Comparison of ENCODE assay signal across 31 mouse cellular contexts in the genomic region with DNA sequence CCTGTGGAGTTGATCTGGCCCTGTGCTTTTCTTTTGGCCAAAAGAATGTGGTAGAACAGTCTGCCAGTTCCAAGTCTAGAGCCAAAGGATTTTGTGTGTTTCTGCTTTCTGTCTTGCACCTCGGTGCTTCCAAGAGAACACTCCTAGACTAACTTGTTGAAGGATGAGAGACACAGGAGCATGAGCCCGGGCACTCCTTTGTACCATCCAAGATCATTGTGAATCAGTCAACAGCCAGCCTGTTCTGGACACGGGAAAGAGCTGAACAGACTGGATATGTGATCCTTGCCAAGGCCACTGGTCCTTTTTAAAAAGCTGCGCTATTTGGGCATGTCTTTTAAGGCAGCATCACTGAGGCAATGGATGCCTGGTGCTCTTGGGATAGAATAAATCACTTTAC.
"Had no signal": no experiment of that assay in that cellular context is flagged by ENCODE, and none has a peak within 500 bp of the region (broad histone marks: within the 10 kb centered on the region; RNA-seq: fewer than 3 reads in every experiment).

No protein-coding gene starts in this region.

- H3K36me3 ChIP-seq: limb, embryonic 10.5 days; limb, embryonic 12.5 days; limb, embryonic 13.5 days; limb, embryonic 15.5 days; liver, embryonic 12.5 days; liver, embryonic 13.5 days; liver, embryonic 15.5 days; lung, embryonic 15.5 days; midbrain, embryonic 10.5 days; midbrain, embryonic 12.5 days; midbrain, embryonic 13.5 days; midbrain, embryonic 15.5 days had no signal

- H3K4me2 ChIP-seq: limb, embryonic 12.5 days; limb, embryonic 13.5 days; limb, embryonic 15.5 days; liver, embryonic 11.5 days; liver, embryonic 12.5 days; liver, embryonic 13.5 days; liver, embryonic 15.5 days; lung, embryonic 14.5 days; lung, embryonic 15.5 days; midbrain, embryonic 11.5 days; midbrain, embryonic 12.5 days; midbrain, embryonic 13.5 days; midbrain, embryonic 15.5 days had no signal

- ATAC-seq: liver, embryonic 12.5 days; liver, postnatal 0 days; lung, postnatal 0 days; midbrain, embryonic 13.5 days; midbrain, embryonic 15.5 days; midbrain, embryonic 16.5 days had no signal

- H3K9me3 ChIP-seq: limb, embryonic 10.5 days; limb, embryonic 12.5 days; limb, embryonic 13.5 days; limb, embryonic 15.5 days; liver, embryonic 12.5 days; liver, embryonic 13.5 days; liver, embryonic 15.5 days; lung, embryonic 15.5 days; midbrain, embryonic 10.5 days; midbrain, embryonic 12.5 days; midbrain, embryonic 13.5 days; midbrain, embryonic 15.5 days had no signal

- H3K27ac ChIP-seq: limb, embryonic 10.5 days; limb, embryonic 12.5 days; limb, embryonic 13.5 days; limb, embryonic 15.5 days; liver, embryonic 12.5 days; liver, embryonic 13.5 days; liver, embryonic 14.5 days; liver, embryonic 15.5 days; lung, embryonic 15.5 days; macrophage; midbrain, embryonic 10.5 days; midbrain, embryonic 12.5 days; midbrain, embryonic 13.5 days; midbrain, embryonic 15.5 days had no signal

- H3K4me1 ChIP-seq: limb, embryonic 10.5 days; limb, embryonic 12.5 days; limb, embryonic 15.5 days; liver, embryonic 12.5 days; liver, embryonic 13.5 days; liver, embryonic 15.5 days; lung, embryonic 15.5 days; midbrain, embryonic 10.5 days; midbrain, embryonic 12.5 days; midbrain, embryonic 13.5 days had no signal

- DNase-seq: left cerebral cortex, postnatal 4 days; liver; liver, embryonic 13.5 days; liver, postnatal 0 days; lung, adult 18-20 months; lung, adult 2 months; lung, embryonic 14.5 days; lung, postnatal 10 days; lung, postnatal 14 days; lung, postnatal 36 days; lung, postnatal 4 days; midbrain, embryonic 14.5 days had no signal

- H3K4me3 ChIP-seq: limb, embryonic 10.5 days; limb, embryonic 12.5 days; limb, embryonic 13.5 days; limb, embryonic 15.5 days; liver, embryonic 12.5 days; liver, embryonic 13.5 days; liver, embryonic 15.5 days; lung, embryonic 15.5 days; megakaryocyte, embryonic 14.5 days; midbrain, embryonic 10.5 days; midbrain, embryonic 12.5 days; midbrain, embryonic 13.5 days; midbrain, embryonic 15.5 days; myocyte had no signal

- H3K27me3 ChIP-seq: limb, embryonic 12.5 days; limb, embryonic 13.5 days; limb, embryonic 15.5 days; liver, embryonic 12.5 days; liver, embryonic 13.5 days; liver, embryonic 15.5 days; lung, embryonic 15.5 days; midbrain, embryonic 12.5 days; midbrain, embryonic 13.5 days; midbrain, embryonic 15.5 days had no signal

- H3K9ac ChIP-seq: limb, embryonic 12.5 days; limb, embryonic 13.5 days; limb, embryonic 15.5 days; liver, embryonic 12.5 days; liver, embryonic 13.5 days; liver, embryonic 14.5 days; liver, embryonic 15.5 days; liver, postnatal 0 days; lung, embryonic 14.5 days; lung, embryonic 15.5 days; midbrain, embryonic 12.5 days; midbrain, embryonic 13.5 days; midbrain, embryonic 15.5 days had no signal
